Mouse (Mus musculus) forebrain, embryonic 16.5 days (tissue): ENCODE measurements at regions not wholly inside any gene's neighbourhood (a gene's known extent, or its start where the extent isn't known, plus 50 kb on each side); places are given as distances from the start of the nearest gene placed in this dataset.

Source experiments
- ATAC-seq: fragments of 200-750 bp; cut with Nextera tagmentation; 2 replicates; pipeline ENCODE4 v1.8.0; 2017; ENCODE audit warnings: mild to moderate bottlenecking, moderate library complexity
- H3K27ac ChIP-seq: fragments of 300-500 bp; sonication (generic); 2 replicates; pipeline ENCODE4 v1.5.1; 2014; ENCODE audit warnings: low read length, control low read depth
- H3K27me3 ChIP-seq: fragments of 300-500 bp; sonication (generic); replicated peaks from 2 replicates; pipeline ENCODE4 v1.6.1; 2014; ENCODE audit warnings: low read length; ENCODE audit not compliant: control insufficient read depth, insufficient read depth
- H3K36me3 ChIP-seq: fragments of 300-500 bp; sonication (generic); 2 replicates; pipeline ENCODE4 v1.6.1; 2014; ENCODE audit not compliant: control insufficient read depth, insufficient read depth
- H3K4me1 ChIP-seq: fragments of 300-500 bp; sonication (generic); replicated peaks from 2 replicates; pipeline ENCODE4 v1.6.1; 2014; ENCODE audit warnings: low read length; ENCODE audit not compliant: control insufficient read depth, insufficient read depth
- H3K4me2 ChIP-seq: fragments of 300-500 bp; sonication (generic); 2 replicates; pipeline ENCODE4 v1.6.1; 2014; ENCODE audit warnings: mild to moderate bottlenecking, low read length, control low read depth
- H3K4me3 ChIP-seq: fragments of 300-500 bp; sonication (generic); replicated peaks from 2 replicates; pipeline ENCODE4 v1.5.1; 2014; ENCODE audit warnings: mild to moderate bottlenecking, low read length, control low read depth
- H3K9ac ChIP-seq: fragments of 300-500 bp; sonication (generic); replicated peaks from 2 replicates; pipeline ENCODE4 v1.6.1; 2014; ENCODE audit warnings: low read depth, low read length, control low read depth
- H3K9me3 ChIP-seq: fragments of 300-500 bp; sonication (generic); 2 replicates; pipeline ENCODE4 v1.6.1; 2016; ENCODE audit warnings: low read length; ENCODE audit not compliant: control insufficient read depth
- WGBS: fragments of 180-500 bp; shearing (Covaris S2); extraction: QIAGEN DNeasy Blood & Tissue Kit; methylation state at CpG from one replicate; pipeline ENCODE4 v1.1.7; 2014; 5-methylcytosine and 5-hydroxymethylcytosine counted together

- no peak overlapping the region for H3K4me2 ChIP-seq
- no peak overlapping the region for H3K9ac ChIP-seq
- no peak overlapping the region for H3K27ac ChIP-seq
- H3K4me1 ChIP-seq = no peaks in the 10 kb centered on the region
- ATAC-seq = peak; percentile 31; the same call in 1 of the 2 replicates
- H3K36me3 ChIP-seq = no peaks in the 10 kb centered on the region
- no peaks in the 10 kb centered on the region for H3K9me3 ChIP-seq
- no peaks in the 10 kb centered on the region for H3K27me3 ChIP-seq
- H3K4me3 ChIP-seq = no peak overlapping the region
- WGBS = 72% methylated on average over 1 of the region's 1 CpGs
Observed at GRCm38 (mm10) chr6:117563704-117564103, 277.3 kb upstream of the Zfp637 start.

GRCm38 (mm10) chr6:117566786-117567185 is 274.2 kb upstream of the Zfp637 start:
- H3K4me2 ChIP-seq = no peak overlapping the region
- ATAC-seq = no peak
- no peak overlapping the region for H3K9ac ChIP-seq
- no peaks in the 10 kb centered on the region for H3K9me3 ChIP-seq
- WGBS = 72% methylated on average over 6 of the region's 6 CpGs
- no peak overlapping the region for H3K4me3 ChIP-seq
- H3K4me1 ChIP-seq = no peaks in the 10 kb centered on the region
- no peaks in the 10 kb centered on the region for H3K27me3 ChIP-seq
- no peak overlapping the region for H3K27ac ChIP-seq
- no peaks in the 10 kb centered on the region for H3K36me3 ChIP-seq

GRCm38 (mm10) chr6:117567691-117568090 is 273.3 kb upstream of the Zfp637 start:
- H3K4me1 ChIP-seq = no peaks in the 10 kb centered on the region
- no peak overlapping the region for H3K27ac ChIP-seq
- H3K4me2 ChIP-seq = no peak overlapping the region
- no peaks in the 10 kb centered on the region for H3K27me3 ChIP-seq
- 92% methylated on average over 5 of the region's 5 CpGs for WGBS
- H3K9me3 ChIP-seq = no peaks in the 10 kb centered on the region
- no peak overlapping the region for H3K9ac ChIP-seq
- no peaks in the 10 kb centered on the region for H3K36me3 ChIP-seq
- no peak for ATAC-seq
- no peak overlapping the region for H3K4me3 ChIP-seq

- Histone ChIP-seq H3K4me2 (no peak overlapping the region), H3K4me1 (no peaks in the 10 kb centered on the region), H3K36me3 (no peaks in the 10 kb centered on the region), H3K27me3 (no peaks in the 10 kb centered on the region), H3K9ac (no peak overlapping the region), H3K27ac (no peak overlapping the region), H3K9me3 (no peaks in the 10 kb centered on the region), H3K4me3 (no peak overlapping the region)
- ATAC-seq = no peak
- 78% methylated on average over 11 of the region's 11 CpGs for WGBS
Observed at GRCm38 (mm10) chr6:117569576-117570326, 271.2 kb upstream of the Zfp637 start.

GRCm38 (mm10) chr6:117570346-117570745 is 270.6 kb upstream of the Zfp637 start:
- Histone ChIP-seq H3K4me3 (no peak overlapping the region), H3K4me1 (no peaks in the 10 kb centered on the region), H3K9me3 (no peaks in the 10 kb centered on the region), H3K27ac (no peak overlapping the region), H3K4me2 (no peak overlapping the region), H3K36me3 (no peaks in the 10 kb centered on the region), H3K27me3 (no peaks in the 10 kb centered on the region), H3K9ac (no peak overlapping the region)
- WGBS = 74% methylated on average over 7 of the region's 7 CpGs
- no peak for ATAC-seq

GRCm38 (mm10) chr6:117570791-117571190 is 270.2 kb upstream of the Zfp637 start:
- no peaks in the 10 kb centered on the region for H3K4me1 ChIP-seq
- WGBS = 88% methylated on average over 4 of the region's 4 CpGs
- H3K27ac ChIP-seq = no peak overlapping the region
- H3K9me3 ChIP-seq = no peaks in the 10 kb centered on the region
- H3K27me3 ChIP-seq = no peaks in the 10 kb centered on the region
- H3K4me2 ChIP-seq = no peak overlapping the region
- H3K4me3 ChIP-seq = no peak overlapping the region
- ATAC-seq = no peak
- no peak overlapping the region for H3K9ac ChIP-seq
- no peaks in the 10 kb centered on the region for H3K36me3 ChIP-seq

- Histone ChIP-seq H3K4me1 (no peaks in the 10 kb centered on the region), H3K27ac (no peak overlapping the region), H3K9me3 (no peaks in the 10 kb centered on the region), H3K4me2 (no peak overlapping the region), H3K4me3 (no peak overlapping the region), H3K36me3 (no peaks in the 10 kb centered on the region), H3K27me3 (no peaks in the 10 kb centered on the region), H3K9ac (no peak overlapping the region)
- ATAC-seq = no peak
- WGBS = 89% methylated on average over 14 of the region's 14 CpGs
Observed at GRCm38 (mm10) chr6:117572006-117572405, 269.0 kb upstream of the Zfp637 start.

- Histone ChIP-seq H3K4me1 (no peaks in the 10 kb centered on the region), H3K4me3 (no peak overlapping the region), H3K9me3 (no peaks in the 10 kb centered on the region), H3K27me3 (no peaks in the 10 kb centered on the region), H3K36me3 (no peaks in the 10 kb centered on the region), H3K9ac (no peak overlapping the region), H3K27ac (no peak overlapping the region), H3K4me2 (no peak overlapping the region)
- ATAC-seq = no peak
- 93% methylated on average over 8 of the region's 8 CpGs for WGBS
Observed at GRCm38 (mm10) chr6:117573371-117573770, 267.6 kb upstream of the Zfp637 start.

GRCm38 (mm10) chr6:117574146-117574545 is 266.8 kb upstream of the Zfp637 start:
- Histone ChIP-seq H3K4me1 (no peaks in the 10 kb centered on the region), H3K9ac (no peak overlapping the region), H3K9me3 (no peaks in the 10 kb centered on the region), H3K27me3 (no peaks in the 10 kb centered on the region), H3K27ac (no peak overlapping the region), H3K4me2 (no peak overlapping the region), H3K36me3 (no peaks in the 10 kb centered on the region), H3K4me3 (no peak overlapping the region)
- WGBS = 79% methylated on average over 10 of the region's 10 CpGs
- ATAC-seq = no peak

- WGBS = 84% methylated on average over 5 of the region's 5 CpGs
- no peaks in the 10 kb centered on the region for H3K4me1 ChIP-seq
- H3K4me2 ChIP-seq = no peak overlapping the region
- H3K27ac ChIP-seq = no peak overlapping the region
- no peak for ATAC-seq
- H3K4me3 ChIP-seq = no peak overlapping the region
- no peaks in the 10 kb centered on the region for H3K27me3 ChIP-seq
- H3K9ac ChIP-seq = no peak overlapping the region
- H3K9me3 ChIP-seq = no peaks in the 10 kb centered on the region
- H3K36me3 ChIP-seq = no peaks in the 10 kb centered on the region
Observed at GRCm38 (mm10) chr6:117575057-117575456, 265.9 kb upstream of the Zfp637 start.
